Mouse (Mus musculus): ENCODE measurements around the gene Gm14226.
"Not testable (repeated sequence)": the region's sequence is repeated elsewhere in the genome, so short reads cannot be mapped to it uniquely, and the experiment has no call there.

Gm14226 gene

GRCm38 (mm10) chr2:155018251-155018755, at the start of gene Gm14226:
Gm14226 (plus strand) TSS chr2:155018266.
- DNase-seq, result not testable (repeated sequence)

GRCm38 (mm10) chr2:154969740-154970397, 48.2 kb upstream of the Gm14226 start:
- not testable (repeated sequence) for DNase-seq

GRCm38 (mm10) chr2:154971919-154972692, 46.0 kb upstream of the Gm14226 start:
- no peak for DNase-seq

- no peak for DNase-seq
Measured at GRCm38 (mm10) chr2:154972981-154973380, 45.1 kb upstream of the Gm14226 start.

GRCm38 (mm10) chr2:154986609-154987008, 31.5 kb upstream of the Gm14226 start:
- DNase-seq, result no peak

- DNase-seq, result no peak
Measured at GRCm38 (mm10) chr2:154991411-154991810, 26.7 kb upstream of the Gm14226 start.

- DNase-seq, result no peak
Measured at GRCm38 (mm10) chr2:154992083-154992482, 26.0 kb upstream of the Gm14226 start.

GRCm38 (mm10) chr2:155005491-155005890, 12.6 kb upstream of the Gm14226 start:
- no peak for DNase-seq

GRCm38 (mm10) chr2:155011086-155011656, 6.9 kb upstream of the Gm14226 start:
- DNase-seq, result no peak

- DNase-seq, result no peak
Measured at GRCm38 (mm10) chr2:155012991-155013390, 5.1 kb upstream of the Gm14226 start.

- not testable (repeated sequence) for DNase-seq
Measured at GRCm38 (mm10) chr2:155016751-155017150, 1.3 kb upstream of the Gm14226 start.

- DNase-seq, result peak; percentile 66
Measured at GRCm38 (mm10) chr2:155018762-155019641, 936 bp downstream of the Gm14226 start.

GRCm38 (mm10) chr2:155019673-155020072, 1.6 kb downstream of the Gm14226 start:
- peak; percentile 84 for DNase-seq

- not testable (repeated sequence) for DNase-seq
Measured at GRCm38 (mm10) chr2:155020247-155020826, 2.3 kb downstream of the Gm14226 start.

GRCm38 (mm10) chr2:155030831-155031230, 12.8 kb downstream of the Gm14226 start:
- DNase-seq, result no peak

GRCm38 (mm10) chr2:155032938-155033710, 15.1 kb downstream of the Gm14226 start:
- no peak for DNase-seq

GRCm38 (mm10) chr2:155039956-155040355, 21.9 kb downstream of the Gm14226 start:
- no peak for DNase-seq

GRCm38 (mm10) chr2:155044542-155044941, 26.5 kb downstream of the Gm14226 start:
- DNase-seq, result no peak

GRCm38 (mm10) chr2:155045075-155045474, 27.0 kb downstream of the Gm14226 start:
- no peak for DNase-seq

GRCm38 (mm10) chr2:155046803-155047202, 28.7 kb downstream of the Gm14226 start:
- DNase-seq, result no peak

- no peak for DNase-seq
Measured at GRCm38 (mm10) chr2:155047452-155048178, 29.5 kb downstream of the Gm14226 start.

Measured in right cerebral cortex, postnatal 25 days (tissue).